ENCODE assay signal across 8 mouse cellular contexts in genomic region chr17:80563762-80564610, GRCm38 (mm10). TPM values are rescaled to one million over a fixed set of nuclear protein-coding genes. Genes with fewer than 3 reads are reported as not detected.
DNase-seq lines count a peak whose midpoint lies in the region; TF ChIP-seq lines count a peak whose summit lies in the region.
"Not testable (repeated sequence)": the region's sequence is repeated elsewhere in the genome, so short reads cannot be mapped to it uniquely, and the experiment has no call there.

No protein-coding gene starts in this region.

- 92% methylated on average over 27 of the region's 27 CpGs for WGBS in kidney, adult 2 months

- H3K36me3 ChIP-seq in kidney, adult 2 months (ENCODE audit: control insufficient read depth, insufficient read depth, low read length): not testable (repeated sequence)

- peak; percentile 74 to 77 for DNase-seq in CD8-positive naive resting alpha-beta T cell, adult 2 months (ENCODE audit: low read depth in 2 of 2, low spot score in 2 of 2)
- peak; percentile 16 for DNase-seq in heart, adult 8-10 months (ENCODE audit: low spot score)
- peak; percentile 8 for DNase-seq in kidney, adult 2 months
- DNase-seq in lung, adult 18-20 months: peak; percentile 60 to 67
- peak; percentile 45 to 69 for DNase-seq in monocyte, adult 2 months (ENCODE audit: low read depth in 1 of 2, low spot score in 2 of 2)
- DNase-seq in spleen, postnatal 10 days (ENCODE audit: low spot score in 2 of 2): peak; percentile 32 to 52
- peak; percentile 44 for DNase-seq in thymus, postnatal 4 days

- TF ChIP-seq CTCF in bone marrow macrophage, adult 2 months (IDR thresholded peaks at IDR 0.05; ENCODE audit: low read depth, low read length); kidney, adult 2 months (conservative IDR thresholded peaks at IDR 0.05; ENCODE audit: insufficient read depth, insufficient read length, low read depth, low read length): not testable (repeated sequence)

- not testable (repeated sequence) for H3K27me3 ChIP-seq in kidney, adult 2 months (replicated peaks; ENCODE audit: control insufficient read depth, insufficient read depth, low read length)

- H3K4me1 ChIP-seq in bone marrow macrophage, adult 2 months (ENCODE audit: control insufficient read depth, insufficient read depth, low read length); kidney, adult 2 months (ENCODE audit: control insufficient read depth, insufficient read depth, low read length): not testable (repeated sequence)

- peak overlapping the region; percentile 71 for H3K4me3 ChIP-seq in bone marrow macrophage, adult 2 months (ENCODE audit: insufficient read depth, low read length)
- not testable (repeated sequence) for H3K4me3 ChIP-seq in kidney, adult 2 months (ENCODE audit: insufficient read depth, low read depth, low read length)

- H3K27ac ChIP-seq in bone marrow macrophage, adult 2 months (ENCODE audit: insufficient read depth, low read depth, low read length): peak overlapping the region; percentile 88
- H3K27ac ChIP-seq in kidney, adult 2 months (ENCODE audit: insufficient read depth, low read depth, low read length): 0 out of 2 replicates have a peak overlapping the region, but pooled peaks have one; percentile 5

- not testable (repeated sequence) for TF ChIP-seq POLR2A in bone marrow macrophage, adult 2 months (IDR thresholded peaks at IDR 0.05; ENCODE audit: borderline replicate concordance, low read depth, low read length); kidney, adult 2 months (IDR thresholded peaks at IDR 0.05; ENCODE audit: low read depth, low read length)

RNA-seq across cellular contexts. Expression of gene Cdkl4, which starts 13.6 kb away (rescaled TPM):
- 0.25 and 0.45 TPM in 2 replicates for polyA plus RNA-seq in bone marrow macrophage, adult 2 months (2012; ENCODE audit: insufficient read depth, insufficient read length, missing spikeins)
- under 1 TPM in 3 of 4 experiments, not detected in 1; 0.11 to 0.26 (median 0.25) TPM for total RNA-seq in heart, adult 8-10 months (2022)
- polyA plus RNA-seq in kidney, adult 2 months (2012; rRNA removed): 0.19 and 0.34 TPM in 2 replicates

Comparison
In these comparisons a context has a peak if more than half of its experiments do, and no peak if none do; other contexts are left out.
1. DNase-seq: peak in every context shown above with its lines; median percentile 76 in CD8-positive naive resting alpha-beta T cell, adult 2 months; 64 in lung, adult 18-20 months; 57 in monocyte, adult 2 months; 44 in thymus, postnatal 4 days; 42 in spleen, postnatal 10 days; 16 in heart, adult 8-10 months; 8 in kidney, adult 2 months.